Mouse (Mus musculus) 3134 (cell line): ENCODE data around the gene Uvrag.

Experiments
- DNase-seq: peaks from one replicate; pipeline ENCODE4 v3.0.0-alpha.2; 2011; ENCODE audit warnings: low spot score; ENCODE audit not compliant: insufficient read length; ENCODE audit errors: extremely low read depth

Uvrag gene

DNA sequence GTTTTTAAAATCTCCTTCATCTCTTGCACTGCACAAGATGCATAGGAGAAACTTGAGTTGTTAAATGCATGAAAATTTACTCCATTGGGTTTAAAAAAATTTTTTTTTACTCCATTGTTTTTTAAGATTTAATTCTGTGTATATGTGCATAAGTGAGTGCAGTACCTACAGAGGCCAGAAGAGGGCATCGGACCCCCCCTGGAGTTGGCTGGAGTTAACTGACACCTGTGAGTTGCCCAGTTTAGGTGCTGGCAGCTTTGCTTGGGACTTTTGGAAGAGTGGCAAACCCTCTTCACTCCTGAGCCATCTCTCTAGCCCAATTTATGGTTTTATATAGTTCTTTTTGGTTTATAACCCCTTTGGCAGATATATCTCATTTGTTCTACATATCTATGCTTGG is 239.8 kb downstream of the Uvrag start:
- no peak for DNase-seq

GRCm38 (mm10) chr7:98899815-98900214 is 241.1 kb downstream of the Uvrag start:
- DNase-seq, result no peak

- DNase-seq, result no peak
Measured at GRCm38 (mm10) chr7:98897323-98897722, 243.6 kb downstream of the Uvrag start.

DNA sequence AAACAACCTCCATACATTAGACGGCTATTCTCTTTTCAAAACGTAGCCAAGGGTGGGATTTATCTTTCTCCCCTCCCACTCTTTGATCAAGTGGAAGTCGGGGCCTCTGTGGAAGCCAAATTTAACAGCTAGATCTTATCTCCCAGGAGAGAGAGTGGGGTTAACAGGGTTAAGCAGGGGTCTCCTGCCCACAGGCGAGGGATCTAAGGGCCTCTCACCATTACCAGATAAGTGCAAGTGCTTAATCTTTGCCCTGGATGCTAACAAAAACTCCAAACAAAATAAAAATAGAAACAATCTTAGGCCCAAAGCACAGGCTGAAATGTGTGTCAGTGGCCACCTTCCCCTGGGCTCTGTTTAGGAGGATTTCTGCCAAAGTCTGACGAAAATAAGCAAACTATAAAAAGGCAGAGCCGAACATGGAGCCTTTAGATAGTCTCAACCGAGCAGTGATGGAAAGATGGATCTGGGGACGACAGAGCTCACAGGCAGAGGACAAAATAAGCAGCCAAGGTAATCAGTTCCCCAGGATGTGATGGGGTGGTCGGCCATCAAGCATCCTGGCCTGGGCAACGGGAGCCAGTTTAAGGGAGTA is 245.3 kb downstream of the Uvrag start:
- DNase-seq, result no peak

- no peak for DNase-seq
Measured at GRCm38 (mm10) chr7:98894768-98895167, 246.2 kb downstream of the Uvrag start.

DNA sequence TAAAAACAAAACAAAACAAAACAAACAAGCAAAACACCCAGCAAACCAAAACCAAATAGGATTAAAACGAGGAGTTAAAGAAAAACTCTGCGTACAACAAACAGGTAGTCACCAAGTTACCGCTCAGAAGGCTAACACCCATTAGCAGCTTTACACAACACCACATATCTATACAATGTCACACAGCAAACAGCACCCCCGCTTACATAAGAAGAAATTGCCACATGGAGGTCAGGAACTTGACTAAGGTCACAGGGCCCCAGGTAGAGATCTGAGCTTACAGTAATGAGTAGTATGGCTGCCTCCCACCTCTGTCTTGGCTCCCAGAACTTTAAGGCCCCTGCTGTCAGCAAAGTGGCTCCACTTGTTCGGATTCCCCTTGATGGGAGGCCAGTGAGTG is 246.6 kb downstream of the Uvrag start:
- DNase-seq, result no peak

DNA sequence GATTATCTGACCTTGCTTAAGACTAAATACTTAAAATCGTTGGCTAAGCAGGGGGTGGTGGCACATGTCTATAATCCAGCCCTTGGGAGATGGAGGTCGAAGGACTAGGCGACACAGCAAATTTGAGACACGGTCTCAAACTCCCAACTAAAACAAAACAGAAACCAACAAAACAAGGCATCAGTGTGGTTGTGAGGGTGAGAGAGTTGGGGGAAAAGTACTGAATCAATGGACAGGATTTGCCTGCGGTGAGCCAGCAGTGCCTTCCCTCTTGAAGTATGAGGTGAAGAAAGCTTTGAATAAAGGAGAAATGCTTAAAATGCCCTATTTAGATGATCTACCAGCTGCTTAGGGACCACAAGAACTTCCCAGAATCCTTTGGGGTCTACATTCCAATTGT is 247.8 kb downstream of the Uvrag start:
- DNase-seq, result no peak

DNA sequence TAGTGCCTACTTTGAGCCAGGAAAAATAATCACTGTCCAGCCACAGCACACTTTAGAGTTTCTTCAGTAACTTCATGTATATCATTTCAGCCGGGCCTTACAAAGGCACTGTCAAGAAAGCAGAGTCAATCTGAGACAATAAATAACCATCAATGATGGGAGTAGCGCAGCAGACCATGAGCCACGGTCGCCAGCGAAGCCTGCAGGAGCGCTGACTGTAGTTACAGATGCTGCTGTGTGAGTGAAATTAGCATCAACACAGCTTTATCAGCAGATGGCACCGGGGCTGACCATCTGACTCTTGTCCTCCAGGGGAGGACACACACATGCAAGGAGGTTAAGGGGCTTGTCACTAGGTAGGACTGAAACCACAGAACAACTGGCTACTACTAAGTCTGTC is 251.7 kb downstream of the Uvrag start:
- no peak for DNase-seq

- DNase-seq, result no peak
Measured at GRCm38 (mm10) chr7:98888810-98889209, 252.1 kb downstream of the Uvrag start.

- no peak for DNase-seq
Measured at GRCm38 (mm10) chr7:98887811-98888261, 253.1 kb downstream of the Uvrag start.

- DNase-seq, result no peak
Measured at GRCm38 (mm10) chr7:98881887-98882286, 259.1 kb downstream of the Uvrag start.

DNA sequence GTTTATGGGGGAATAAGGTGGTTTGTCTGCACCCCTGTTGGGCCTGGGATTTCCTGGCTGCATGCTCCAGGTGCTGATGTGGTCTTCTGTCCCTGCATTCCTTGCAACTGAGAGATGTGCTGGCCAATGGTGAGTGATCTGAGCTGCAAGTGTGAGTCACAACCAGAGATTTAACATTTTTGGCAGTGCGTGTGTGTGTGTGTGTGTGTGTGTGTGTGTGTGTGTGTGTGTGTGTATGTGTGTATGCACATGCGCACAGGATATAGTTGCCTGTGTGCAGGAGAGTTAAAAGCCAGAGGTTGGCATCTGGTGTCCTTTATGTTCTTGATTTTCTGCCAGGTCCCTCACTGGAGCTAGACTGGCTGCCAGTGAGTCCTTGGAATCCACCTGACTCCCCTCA is 261.8 kb downstream of the Uvrag start:
- peak; percentile 53 for DNase-seq

GRCm38 (mm10) chr7:98876119-98876518 is 264.8 kb downstream of the Uvrag start:
- no peak for DNase-seq

DNA sequence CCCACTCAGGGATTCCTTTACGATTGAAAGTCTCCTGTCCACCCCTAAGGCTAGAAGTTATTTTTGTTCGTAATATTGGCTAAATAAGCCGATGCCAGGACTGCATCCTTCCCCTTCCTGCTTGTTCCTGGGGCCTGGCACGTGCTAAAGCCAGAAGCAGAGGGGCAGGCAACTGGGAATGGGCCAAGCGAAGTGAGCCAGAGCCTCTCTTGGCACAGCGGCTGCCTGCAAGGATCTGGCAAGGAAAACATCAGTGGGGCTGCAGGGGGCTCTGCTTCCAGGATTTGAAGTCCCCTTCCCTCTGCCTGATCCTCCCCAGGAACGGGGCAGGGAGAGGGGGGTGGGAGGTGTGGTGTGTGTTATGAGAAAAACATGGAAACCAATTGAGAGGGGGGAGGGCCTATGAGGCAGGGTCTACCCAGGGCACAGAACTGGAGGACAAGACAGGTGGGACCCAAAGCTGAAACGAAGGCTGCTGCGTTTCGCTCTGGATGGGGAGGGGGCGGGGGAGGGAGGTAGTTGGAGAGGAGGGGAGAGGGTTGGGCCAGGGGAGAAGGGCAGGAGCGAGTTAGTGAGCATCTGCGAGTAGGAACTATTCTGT is 265.5 kb downstream of the Uvrag start:
- DNase-seq, result no peak

GRCm38 (mm10) chr7:98874411-98874951 is 266.5 kb downstream of the Uvrag start:
- no peak for DNase-seq

- DNase-seq, result no peak
Measured at GRCm38 (mm10) chr7:98873316-98873715, 267.6 kb downstream of the Uvrag start.

GRCm38 (mm10) chr7:98871882-98872281 is 269.1 kb downstream of the Uvrag start:
- DNase-seq, result no peak

DNA sequence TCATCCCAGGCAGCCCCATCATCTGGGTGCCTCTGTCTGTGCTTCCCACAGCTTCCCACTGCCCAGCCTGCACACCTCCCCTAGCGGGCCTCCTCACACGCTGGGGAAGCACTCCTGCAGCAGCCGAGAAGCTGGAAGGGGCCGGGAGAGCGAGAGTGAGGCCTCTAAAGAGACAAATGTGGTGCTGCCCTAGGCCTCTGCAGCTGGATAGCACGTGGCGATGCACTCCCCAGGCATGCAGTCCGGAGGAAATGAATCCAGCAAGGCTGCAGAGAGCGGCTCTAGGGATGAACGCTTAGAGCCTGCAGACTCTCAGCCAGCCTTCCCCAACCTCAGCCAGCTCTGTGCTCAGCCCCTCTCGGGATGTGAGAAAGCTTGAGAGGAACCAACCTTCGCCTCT is 270.1 kb downstream of the Uvrag start:
- DNase-seq, result no peak

DNA sequence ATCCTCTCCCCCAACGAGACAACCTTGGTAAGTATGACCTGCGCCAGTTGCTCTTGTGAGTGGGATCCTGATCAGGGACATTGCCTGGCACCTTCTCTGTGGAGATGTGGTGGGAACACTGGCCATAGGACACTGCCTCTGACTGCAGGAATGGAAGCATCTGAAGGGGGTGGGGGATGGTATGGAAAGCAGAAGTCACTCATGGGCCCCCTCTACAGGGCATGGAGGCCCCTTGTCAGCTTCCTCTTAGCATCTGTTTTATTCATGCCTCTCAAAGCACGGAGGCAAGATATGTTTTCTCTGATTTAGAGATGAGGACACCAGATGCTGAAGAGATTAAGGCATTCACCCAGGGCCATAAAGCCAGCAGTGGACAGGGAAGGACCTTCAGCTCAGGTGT is 271.9 kb downstream of the Uvrag start:
- no peak for DNase-seq

DNA sequence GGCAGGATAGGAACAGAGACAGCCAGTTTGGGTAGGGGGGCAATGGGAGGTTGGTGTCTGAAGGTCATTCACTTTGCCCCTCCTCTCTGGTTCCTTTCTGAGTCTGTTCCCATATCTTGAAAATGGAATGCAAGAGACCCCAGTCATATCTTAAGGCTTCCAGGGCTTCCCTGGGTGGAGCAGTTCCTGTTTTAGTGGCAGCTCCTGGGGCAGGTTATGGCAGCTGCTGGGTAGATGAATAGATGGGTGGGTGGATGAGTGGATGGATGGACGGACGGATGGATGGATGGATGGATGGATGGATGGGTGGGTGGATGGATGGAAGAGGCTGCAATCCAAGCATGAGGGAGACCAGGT is 273.2 kb downstream of the Uvrag start:
- no peak for DNase-seq

GRCm38 (mm10) chr7:98867053-98867793 is 273.7 kb downstream of the Uvrag start:
- no peak for DNase-seq
